Mouse (Mus musculus): ENCODE results near the gene Ier3.

Gene Ier3

GRCm38 (mm10) chr17:35869346-35870067 lies 48.0 kb downstream of the Ier3 start:
- peak; percentile 71 for DNase-seq

GRCm38 (mm10) chr17:35870151-35870883 lies 48.8 kb downstream of the Ier3 start:
- peak; percentile 81 for DNase-seq

DNA sequence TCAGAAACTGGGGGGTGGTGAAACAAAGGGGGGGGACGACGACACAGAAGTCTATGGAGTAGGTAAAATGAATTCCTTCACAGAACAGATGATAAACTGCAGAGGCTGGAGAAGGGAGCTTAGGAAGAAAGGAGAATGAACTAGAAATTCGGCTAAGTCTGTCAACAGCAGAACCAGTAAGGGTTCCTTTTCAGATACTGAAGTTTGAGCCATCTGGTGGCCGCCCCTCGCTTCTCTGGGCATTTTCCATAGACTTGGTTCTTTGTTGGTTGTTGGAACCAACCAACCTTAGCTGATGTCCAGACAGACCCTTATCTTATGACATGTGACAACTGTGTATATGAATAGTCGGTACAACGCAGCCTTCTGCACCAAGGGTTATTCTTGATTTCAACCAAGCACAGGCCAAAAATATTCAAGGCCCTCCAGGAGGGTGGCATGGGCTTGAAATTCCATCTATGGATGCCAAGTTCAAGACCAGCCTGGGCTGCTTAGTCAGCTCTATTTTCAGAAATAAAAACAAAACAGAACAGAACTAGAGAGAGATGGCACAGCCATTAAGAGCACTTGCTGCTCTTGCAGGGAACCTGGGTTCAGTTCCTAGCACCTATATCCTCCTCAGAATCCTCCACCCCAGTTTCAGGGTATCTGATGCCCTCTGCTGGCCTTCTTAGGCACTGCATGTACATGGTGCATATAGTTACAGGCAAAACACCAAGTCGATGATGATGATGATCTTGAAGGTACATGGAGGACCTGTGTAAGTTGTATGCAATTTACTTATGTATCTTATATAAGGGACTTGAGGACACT lies 49.6 kb downstream of the Ier3 start:
- DNase-seq = peak; percentile 50

All from kidney, postnatal 10 days (tissue).